Mouse (Mus musculus): ENCODE measurements around the gene Rcn3.

The Rcn3 gene

GRCm38 (mm10) chr7:45048001-45048890, 43.8 kb downstream of the Rcn3 start:
- Histone ChIP-seq H3K9me3 (ENCODE audit: low read length) (no peaks in the 10 kb centered on the region), H3K4me3 (replicated peaks; ENCODE audit: low read length) (peak overlapping the region; percentile 67), H3K27me3 (ENCODE audit: insufficient read depth, low read length) (no peaks in the 10 kb centered on the region), H3K36me3 (ENCODE audit: insufficient read depth, low read length) (peaks cover 67% of the 10 kb centered on the region), H3K4me1 (replicated peaks; ENCODE audit: low read depth, low read length) (peaks cover 74% of the 10 kb centered on the region)
- TF ChIP-seq POU5F1 (IDR thresholded peaks at IDR 0.05; ENCODE audit: borderline replicate concordance, low read length) = no peak
- TF ChIP-seq CTCF (conservative IDR thresholded peaks at IDR 0.05; ENCODE audit: low read length) = no peak
- no peak for TF ChIP-seq NANOG (IDR thresholded peaks at IDR 0.05; ENCODE audit: borderline replicate concordance, low read length)

GRCm38 (mm10) chr7:45047491-45047890, 44.5 kb downstream of the Rcn3 start:
- Histone ChIP-seq H3K9me3 (ENCODE audit: low read length) (no peaks in the 10 kb centered on the region), H3K27me3 (ENCODE audit: insufficient read depth, low read length) (no peaks in the 10 kb centered on the region), H3K4me3 (replicated peaks; ENCODE audit: low read length) (peak overlapping the region; percentile 67), H3K36me3 (ENCODE audit: insufficient read depth, low read length) (peaks cover 75% of the 10 kb centered on the region), H3K4me1 (replicated peaks; ENCODE audit: low read depth, low read length) (peaks cover 79% of the 10 kb centered on the region)
- TF ChIP-seq POU5F1 (IDR thresholded peaks at IDR 0.05; ENCODE audit: borderline replicate concordance, low read length) (no peak), CTCF (conservative IDR thresholded peaks at IDR 0.05; ENCODE audit: low read length) (no peak), NANOG (IDR thresholded peaks at IDR 0.05; ENCODE audit: borderline replicate concordance, low read length) (no peak)

GRCm38 (mm10) chr7:45046853-45047350, 45.1 kb downstream of the Rcn3 start:
- TF ChIP-seq CTCF (conservative IDR thresholded peaks at IDR 0.05; ENCODE audit: low read length) (no peak), NANOG (IDR thresholded peaks at IDR 0.05; ENCODE audit: borderline replicate concordance, low read length) (no peak)
- Histone ChIP-seq H3K4me1 (replicated peaks; ENCODE audit: low read depth, low read length) (peaks cover 76% of the 10 kb centered on the region), H3K9me3 (ENCODE audit: low read length) (no peaks in the 10 kb centered on the region), H3K27me3 (ENCODE audit: insufficient read depth, low read length) (no peaks in the 10 kb centered on the region), H3K36me3 (ENCODE audit: insufficient read depth, low read length) (peaks cover 81% of the 10 kb centered on the region), H3K4me3 (replicated peaks; ENCODE audit: low read length) (peak overlapping the region; percentile 67)

GRCm38 (mm10) chr7:45045741-45046140, 46.3 kb downstream of the Rcn3 start:
- Histone ChIP-seq H3K9me3 (ENCODE audit: low read length) (no peaks in the 10 kb centered on the region), H3K36me3 (ENCODE audit: insufficient read depth, low read length) (peaks cover 92% of the 10 kb centered on the region), H3K27me3 (ENCODE audit: insufficient read depth, low read length) (no peaks in the 10 kb centered on the region), H3K4me3 (replicated peaks; ENCODE audit: low read length) (peak overlapping the region; percentile 41; the same call in 1 of the 2 replicates), H3K4me1 (replicated peaks; ENCODE audit: low read depth, low read length) (peaks cover 69% of the 10 kb centered on the region)
- no peak for TF ChIP-seq CTCF (conservative IDR thresholded peaks at IDR 0.05; ENCODE audit: low read length)
- no peak for TF ChIP-seq POU5F1 (IDR thresholded peaks at IDR 0.05; ENCODE audit: borderline replicate concordance, low read length)
- TF ChIP-seq NANOG (IDR thresholded peaks at IDR 0.05; ENCODE audit: borderline replicate concordance, low read length) = no peak

GRCm38 (mm10) chr7:45043307-45043706, 48.7 kb downstream of the Rcn3 start:
- Histone ChIP-seq H3K27me3 (ENCODE audit: insufficient read depth, low read length) (no peaks in the 10 kb centered on the region), H3K4me1 (replicated peaks; ENCODE audit: low read depth, low read length) (peaks cover 49% of the 10 kb centered on the region), H3K4me3 (replicated peaks; ENCODE audit: low read length) (peak overlapping the region; percentile 49; the same call in 1 of the 2 replicates), H3K36me3 (ENCODE audit: insufficient read depth, low read length) (peaks cover 93% of the 10 kb centered on the region), H3K9me3 (ENCODE audit: low read length) (no peaks in the 10 kb centered on the region)
- TF ChIP-seq CTCF (conservative IDR thresholded peaks at IDR 0.05; ENCODE audit: low read length) (no peak), POU5F1 (IDR thresholded peaks at IDR 0.05; ENCODE audit: borderline replicate concordance, low read length) (no peak), NANOG (IDR thresholded peaks at IDR 0.05; ENCODE audit: borderline replicate concordance, low read length) (no peak)

- Histone ChIP-seq H3K36me3 (ENCODE audit: insufficient read depth, low read length) (peaks cover 93% of the 10 kb centered on the region), H3K4me1 (replicated peaks; ENCODE audit: low read depth, low read length) (peaks cover 42% of the 10 kb centered on the region), H3K4me3 (replicated peaks; ENCODE audit: low read length) (no peak overlapping the region), H3K9me3 (ENCODE audit: low read length) (no peaks in the 10 kb centered on the region), H3K27me3 (ENCODE audit: insufficient read depth, low read length) (no peaks in the 10 kb centered on the region)
- TF ChIP-seq POU5F1 (IDR thresholded peaks at IDR 0.05; ENCODE audit: borderline replicate concordance, low read length) (no peak), NANOG (IDR thresholded peaks at IDR 0.05; ENCODE audit: borderline replicate concordance, low read length) (no peak), CTCF (conservative IDR thresholded peaks at IDR 0.05; ENCODE audit: low read length) (no peak)
Observed at GRCm38 (mm10) chr7:45040851-45041250, 51.2 kb downstream of the Rcn3 start.

GRCm38 (mm10) chr7:45038411-45038810, 53.6 kb downstream of the Rcn3 start:
- peaks cover 99% of the 10 kb centered on the region for H3K36me3 ChIP-seq (ENCODE audit: insufficient read depth, low read length)
- H3K27me3 ChIP-seq (ENCODE audit: insufficient read depth, low read length) = no peaks in the 10 kb centered on the region
- H3K4me3 ChIP-seq (replicated peaks; ENCODE audit: low read length) = no peak overlapping the region
- H3K9me3 ChIP-seq (ENCODE audit: low read length) = no peaks in the 10 kb centered on the region
- TF ChIP-seq CTCF (conservative IDR thresholded peaks at IDR 0.05; ENCODE audit: low read length) = no peak
- TF ChIP-seq NANOG (IDR thresholded peaks at IDR 0.05; ENCODE audit: borderline replicate concordance, low read length) = no peak
- no peak for TF ChIP-seq POU5F1 (IDR thresholded peaks at IDR 0.05; ENCODE audit: borderline replicate concordance, low read length)
- peaks cover 35% of the 10 kb centered on the region for H3K4me1 ChIP-seq (replicated peaks; ENCODE audit: low read depth, low read length)

GRCm38 (mm10) chr7:45037720-45038361, 54.2 kb downstream of the Rcn3 start:
- H3K36me3 ChIP-seq (ENCODE audit: insufficient read depth, low read length) = peaks cover 99% of the 10 kb centered on the region
- peaks cover 29% of the 10 kb centered on the region for H3K4me1 ChIP-seq (replicated peaks; ENCODE audit: low read depth, low read length)
- H3K4me3 ChIP-seq (replicated peaks; ENCODE audit: low read length) = no peak overlapping the region
- H3K9me3 ChIP-seq (ENCODE audit: low read length) = no peaks in the 10 kb centered on the region
- no peaks in the 10 kb centered on the region for H3K27me3 ChIP-seq (ENCODE audit: insufficient read depth, low read length)
- TF ChIP-seq POU5F1 (IDR thresholded peaks at IDR 0.05; ENCODE audit: borderline replicate concordance, low read length) (no peak), CTCF (conservative IDR thresholded peaks at IDR 0.05; ENCODE audit: low read length) (peak; percentile 99), NANOG (IDR thresholded peaks at IDR 0.05; ENCODE audit: borderline replicate concordance, low read length) (no peak)
